Comparison of ENCODE assay signal across 10 mouse cellular contexts in the genomic region with DNA sequence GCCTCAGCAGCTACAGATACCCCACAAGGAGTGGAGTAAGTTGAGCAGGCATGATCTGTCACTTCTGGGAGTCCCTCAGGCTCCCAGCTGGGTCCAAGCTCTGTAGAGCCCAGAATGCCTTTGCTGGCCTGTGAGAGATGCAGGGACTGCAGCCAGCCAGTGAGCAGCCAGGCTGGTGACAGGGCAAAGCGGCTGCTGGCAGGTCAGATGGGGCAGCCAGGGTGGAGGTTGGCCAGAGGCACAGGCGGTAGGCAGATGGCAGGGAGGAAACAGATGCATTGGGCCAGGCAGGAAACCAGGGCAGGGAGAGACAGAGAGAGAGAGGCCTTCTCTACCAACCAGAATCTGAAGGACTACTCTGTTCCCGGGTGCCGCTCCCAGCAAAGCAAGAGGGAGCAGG. TPM values are rescaled to one million over a fixed set of nuclear protein-coding genes. Genes with fewer than 3 reads are reported as not detected.
A peak's percentile ranks its signal among the peaks of the same experiment; 100 is the strongest.
DNase-seq lines count a peak whose midpoint lies in the region; ATAC-seq and TF ChIP-seq lines count a peak whose summit lies in the region.
"Had no signal": no experiment of that assay in that cellular context is flagged by ENCODE, and none has a peak within 500 bp of the region (broad histone marks: within the 10 kb centered on the region; RNA-seq: fewer than 3 reads in every experiment).

No protein-coding gene starts in this region.

- DNase-seq in frontal cortex, postnatal 14 days (ENCODE audit: low spot score in 2 of 2): peak; percentile 19 to 38
- no peak for DNase-seq in frontal cortex, postnatal 36 days (ENCODE audit: low spot score in 2 of 2)
- peak in 1 of 2 experiments; percentile 32 for DNase-seq in spleen, adult 2 months (ENCODE audit: low read depth in 1 of 2, low spot score in 2 of 2)
- DNase-seq in spleen, adult 18-20 months: no peak
- peak; percentile 42 for DNase-seq in heart, adult 8-10 months (ENCODE audit: low spot score)
- no peak for DNase-seq in liver, embryonic 13.5 days
- no peak for DNase-seq in ovary, postnatal 10 days (ENCODE audit: low spot score)
- DNase-seq in spleen, adult 12 weeks (ENCODE audit: low spot score): no peak

- H3K9ac ChIP-seq in liver, embryonic 13.5 days: no peak overlapping the region
- H3K9ac ChIP-seq: embryonic facial prominence, embryonic 12.5 days; midbrain, embryonic 12.5 days had no signal

- no peaks in the 10 kb centered on the region for H3K9me3 ChIP-seq in liver, embryonic 13.5 days (replicated peaks)
- H3K9me3 ChIP-seq: embryonic facial prominence, embryonic 12.5 days; midbrain, embryonic 12.5 days had no signal

- H3K4me3 ChIP-seq in spleen, adult 2 months (ENCODE audit: extremely low read depth, insufficient read depth, insufficient read length): 0 out of 2 replicates have a peak overlapping the region, but pooled peaks have one; percentile 4
- H3K4me3 ChIP-seq in liver, embryonic 13.5 days (replicated peaks): no peak overlapping the region
- H3K4me3 ChIP-seq: embryonic facial prominence, embryonic 12.5 days; midbrain, embryonic 12.5 days had no signal

- H3K4me2 ChIP-seq in liver, embryonic 13.5 days: 0 out of 2 replicates have a peak overlapping the region, but pooled peaks have one; percentile 8
- H3K4me2 ChIP-seq: embryonic facial prominence, embryonic 12.5 days; midbrain, embryonic 12.5 days had no signal

- no peak for TF ChIP-seq CTCF in spleen, adult 2 months (IDR thresholded peaks at IDR 0.05; ENCODE audit: extremely low read depth, insufficient read depth, insufficient read length, insufficient replicate concordance)

- H3K36me3 ChIP-seq in spleen, adult 2 months (ENCODE audit: control insufficient read depth, insufficient read depth, low read length): peaks cover 7% of the 10 kb centered on the region
- peaks cover 12% of the 10 kb centered on the region for H3K36me3 ChIP-seq in liver, embryonic 13.5 days

- H3K4me1 ChIP-seq in spleen, adult 2 months (ENCODE audit: control insufficient read depth, insufficient read depth, insufficient read length): peaks cover 42% of the 10 kb centered on the region
- H3K4me1 ChIP-seq in liver, embryonic 13.5 days (replicated peaks): peaks cover 38% of the 10 kb centered on the region

- no peak for TF ChIP-seq POLR2A in spleen, adult 2 months (IDR thresholded peaks at IDR 0.05; ENCODE audit: low read depth, low read length)

- WGBS in spleen, adult 2 months: 9% methylated on average over 4 of the region's 4 CpGs
- WGBS in liver, embryonic 13.5 days (ENCODE audit: insufficient replicate concordance): 40% methylated on average over 4 of the region's 4 CpGs

- no peak for ATAC-seq in liver, embryonic 13.5 days (ENCODE audit: low read depth)

- H3K27me3 ChIP-seq in spleen, adult 2 months (ENCODE audit: control insufficient read depth, insufficient read depth, low read length): no peaks in the 10 kb centered on the region
- H3K27me3 ChIP-seq in liver, embryonic 13.5 days: peaks cover 5% of the 10 kb centered on the region; the same call in 1 of the 2 replicates
- H3K27me3 ChIP-seq: embryonic facial prominence, embryonic 12.5 days had no signal

- peak overlapping the region; percentile 51 for H3K27ac ChIP-seq in spleen, adult 2 months (ENCODE audit: insufficient read depth, low read length)
- H3K27ac ChIP-seq in liver, embryonic 13.5 days: peak overlapping the region; percentile 53
- H3K27ac ChIP-seq: embryonic facial prominence, embryonic 12.5 days; midbrain, embryonic 12.5 days had no signal

RNA-seq across cellular contexts. Expression of a gene that starts 6.4 kb away (rescaled TPM):
- polyA plus RNA-seq in spleen, adult 2 months (2012; rRNA removed): 237 and 317 TPM in 2 replicates
- total RNA-seq in heart, adult 8-10 months (2022): 10 to 100 TPM; 10.5 to 16.6 (median 12.6) TPM
- 52.4 and 59.5 TPM in 2 replicates for polyA plus RNA-seq in liver, embryonic 13.5 days (2015; fragmentation: Nextera tagmentation; extraction: Ambion mirVana)

RNA-seq across cellular contexts. Expression of a gene that starts 44.4 kb away (rescaled TPM):
- polyA plus RNA-seq in spleen, adult 2 months (2012; rRNA removed): 36.7 and 38.5 TPM in 2 replicates
- total RNA-seq in heart, adult 8-10 months (2022): 10 to 100 TPM; 16.1 to 23.8 (median 19.3) TPM
- 21.9 and 27.0 TPM in 2 replicates for polyA plus RNA-seq in liver, embryonic 13.5 days (2015; fragmentation: Nextera tagmentation; extraction: Ambion mirVana)

Comparison
In these comparisons a context has a peak if more than half of its experiments do, and no peak if none do; other contexts are left out.
1. DNase-seq: peak in frontal cortex, postnatal 14 days (2 of 2) and heart, adult 8-10 months (single experiment); none in frontal cortex, postnatal 36 days (0 of 2), spleen, adult 18-20 months (0 of 2), liver, embryonic 13.5 days (single experiment), ovary, postnatal 10 days (single experiment) and spleen, adult 12 weeks (single experiment).